Mouse (Mus musculus) heart, postnatal 14 days (tissue): ENCODE measurements around the gene Hccs. TPM values are rescaled to one million over a fixed set of nuclear protein-coding genes. Genes with fewer than 3 reads are reported as not detected.
"Not testable (repeated sequence)": the region's sequence is repeated elsewhere in the genome, so short reads cannot be mapped to it uniquely, and the experiment has no call there.

Source experiments
- DNase-seq, 2 experiments: peaks; one replicate each; pipeline ENCODE4 v3.0.0; 2021 to 2022
- intact Hi-C: fragments of 180-260 bp; cut with DNase I; formaldehyde crosslinking; loops from one replicate; pipeline ENCODE4 v1.15.1; 2025
- long read RNA-seq, 2 experiments: library from polyadenylated mRNA; stranded (forward); transcript quantifications; one replicate each; pipeline ENCODE4 v2.0.0; 2021
- total RNA-seq, 2 experiments: library from RNA; stranded (reverse); gene quantifications; 2 replicates each; pipeline ENCODE4 v1.2.3; 2021

Hccs gene
- 10 to 100 TPM; 74.4 to 78.1 TPM for total RNA-seq
- long read RNA-seq, experiment 1, transcript Hccs-202 (7 exons, 2,473 nt) = minor isoform, 101 of 233 reads
- long read RNA-seq, experiment 1, transcript Hccs-201 (7 exons, 2,320 nt) = major isoform, 105 of 233 reads
- long read RNA-seq, experiment 1, partial matches to known transcripts = 3 of 233 reads
- long read RNA-seq, experiment 1, other reads (novel, unspliced or antisense) = 24 of 233 reads
- long read RNA-seq, experiment 2, transcript Hccs-202 (7 exons, 2,473 nt) = major isoform, 127 of 245 reads
- long read RNA-seq, experiment 2, transcript Hccs-201 (7 exons, 2,320 nt) = minor isoform, 96 of 245 reads
- long read RNA-seq, experiment 2, partial matches to known transcripts = 4 of 245 reads
- long read RNA-seq, experiment 2, other reads (novel, unspliced or antisense) = 18 of 245 reads

DNA sequence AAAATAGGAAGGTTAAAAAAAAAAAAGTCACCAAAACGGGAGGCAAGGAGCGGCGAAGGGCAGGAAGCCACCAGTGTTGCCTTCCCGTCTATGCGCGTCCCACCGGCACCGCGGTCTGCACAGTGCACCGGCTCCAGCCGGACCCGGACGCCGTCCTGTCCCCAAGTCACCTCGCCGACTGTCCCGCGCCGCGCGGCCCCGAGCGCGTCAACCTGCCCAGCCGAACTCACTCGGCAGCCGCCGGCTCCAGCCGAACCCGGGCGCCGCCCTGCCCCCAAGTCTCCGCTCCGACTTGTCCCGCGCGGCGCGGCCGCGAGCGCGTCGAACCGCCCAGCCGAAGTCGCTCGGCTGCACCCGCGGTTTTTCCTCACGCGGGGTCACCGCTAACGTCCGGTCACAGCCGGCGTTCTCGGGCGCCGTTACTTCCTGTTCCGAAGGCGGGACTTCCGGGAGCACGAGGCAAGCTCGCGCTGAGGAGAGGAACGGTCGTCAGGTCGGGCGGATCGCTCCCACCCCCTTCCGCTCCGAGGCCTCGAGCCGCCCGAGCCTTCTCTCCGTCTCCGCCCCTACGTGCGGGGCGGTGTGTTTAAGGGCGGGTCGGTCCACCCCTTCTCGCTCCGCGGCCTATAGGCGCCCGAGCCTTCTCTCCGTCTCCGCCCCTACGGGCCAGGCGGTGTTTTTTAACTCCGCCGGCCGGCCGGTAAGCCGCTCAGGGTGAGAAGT lies at the start of gene Hccs:
TSS of gene Hccs (minus strand) at position 428 of the 723 bp plus-strand sequence.
- peak; percentile 88 to 89 for DNase-seq
- intact Hi-C loops = no loop called here

DNA sequence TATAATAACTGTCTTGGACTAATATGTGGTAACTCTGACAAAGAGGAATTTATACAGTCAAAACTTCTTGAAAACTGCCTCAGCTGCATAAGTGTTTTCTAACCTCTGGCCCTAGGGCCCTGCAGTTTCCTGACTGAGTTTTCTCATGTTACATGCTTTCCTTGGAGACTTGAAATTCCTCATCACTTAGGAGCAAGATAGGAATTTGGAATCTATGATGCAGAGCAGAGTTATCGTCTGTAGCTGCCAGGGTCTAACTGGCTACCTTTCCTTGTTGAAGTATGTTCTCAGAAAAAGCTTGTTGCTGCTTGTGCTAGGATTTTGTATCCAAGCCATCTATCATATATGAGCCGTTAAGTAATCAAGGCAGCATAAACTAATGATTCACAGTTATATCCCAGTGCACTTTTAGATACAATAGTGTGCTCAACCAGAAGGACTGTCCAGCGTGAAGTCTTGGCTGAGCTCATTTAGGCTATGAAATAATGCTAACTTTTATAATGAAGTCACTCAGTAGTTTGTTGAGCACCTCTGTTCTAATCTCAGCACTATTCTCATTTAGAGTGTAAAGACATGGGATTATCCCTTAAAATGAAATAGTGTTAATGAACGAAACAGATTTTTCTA lies 37.1 kb upstream of the Hccs start:
- intact Hi-C loops = no loop called here
- DNase-seq = no peak

DNA sequence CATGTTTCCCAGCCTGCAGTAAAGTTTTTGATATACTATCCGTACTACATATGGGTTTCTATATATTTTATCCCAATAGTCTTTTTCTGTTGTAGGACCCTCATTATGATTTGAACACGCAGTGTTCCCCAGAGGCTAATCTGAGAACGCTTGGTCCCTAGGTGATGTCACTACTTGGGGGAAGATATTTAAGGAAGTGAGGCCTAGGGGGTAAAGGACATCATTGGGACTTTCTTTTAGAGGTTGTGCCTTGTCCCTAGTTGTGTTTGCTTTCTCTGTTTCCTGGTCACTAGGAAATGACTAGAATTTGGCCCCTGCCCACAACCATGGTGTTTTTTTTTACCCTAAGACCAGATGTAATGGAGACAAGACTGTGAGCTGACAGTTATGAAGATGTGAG lies 18.0 kb upstream of the Hccs start:
- no peak for DNase-seq
- intact Hi-C loops = no loop called here

DNA sequence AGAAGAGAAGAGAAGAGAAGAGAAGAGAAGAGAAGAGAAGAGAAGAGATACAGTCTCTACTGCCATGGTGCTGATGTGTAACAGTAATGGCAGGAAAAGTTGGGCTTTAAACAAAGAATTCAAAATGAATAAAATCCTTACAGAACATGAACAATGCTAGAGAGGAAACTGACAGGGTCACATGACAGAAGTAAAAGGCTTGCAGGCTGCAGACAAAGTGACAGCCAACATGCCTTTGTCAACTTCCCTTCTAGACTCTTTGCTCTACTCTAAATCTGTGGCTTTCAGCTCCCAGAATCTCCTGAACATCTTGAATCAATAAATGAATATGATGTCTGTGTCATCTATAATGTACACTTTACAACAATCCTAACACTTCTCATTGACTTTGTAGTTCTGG lies 17.4 kb upstream of the Hccs start:
- intact Hi-C loops = no loop called here
- DNase-seq = no peak

DNA sequence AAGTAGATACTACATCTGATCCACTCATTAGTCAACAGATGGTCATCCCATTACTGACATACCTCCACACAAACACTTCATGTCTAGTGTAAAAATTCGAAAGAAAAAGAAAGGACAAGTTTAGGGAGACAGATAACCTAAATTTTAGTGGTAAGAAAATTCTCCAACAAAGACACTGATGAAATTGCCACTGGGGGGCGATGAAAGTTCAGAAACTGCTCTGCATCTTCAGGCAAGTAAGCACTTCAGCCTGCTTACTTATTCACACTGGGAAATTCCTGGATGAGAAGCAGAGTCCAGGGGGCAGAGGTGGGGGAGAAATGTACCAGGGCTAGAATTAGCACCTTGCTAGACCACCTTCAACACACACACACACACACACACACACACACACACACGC lies 12.1 kb upstream of the Hccs start:
- peak; percentile 26 to 61 for DNase-seq
- intact Hi-C loops = no loop called here

DNA sequence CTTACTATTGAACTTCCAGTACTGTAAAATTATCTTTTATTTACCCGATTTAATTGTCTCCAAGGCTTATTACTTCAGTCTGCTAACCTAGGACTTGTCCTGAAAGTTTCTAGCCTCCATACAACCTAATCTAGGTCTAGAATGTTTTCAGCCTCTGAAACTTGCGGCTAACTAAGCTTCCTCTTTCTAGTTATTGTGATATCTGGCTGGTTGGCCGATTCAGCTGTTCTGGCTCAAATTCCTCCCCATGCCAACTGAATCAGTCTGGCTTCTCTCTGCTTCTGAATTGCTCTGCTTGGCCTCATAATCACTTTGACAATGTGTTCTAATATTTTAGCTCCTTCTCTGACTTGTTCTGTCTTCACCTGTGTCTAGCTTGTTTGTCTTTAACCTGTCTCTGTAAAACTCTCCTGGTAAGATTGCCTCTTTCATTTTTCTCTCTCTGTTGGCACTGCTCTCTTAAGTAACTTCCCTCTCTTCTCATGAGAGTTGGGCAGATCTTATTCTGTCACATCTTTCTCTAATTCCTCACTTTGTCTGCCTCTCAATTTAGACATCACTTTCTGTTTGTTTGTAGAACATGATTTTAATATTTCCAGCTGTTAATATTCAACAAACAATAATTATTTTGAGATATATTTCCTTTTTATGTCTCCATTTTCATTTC lies 5.9 kb upstream of the Hccs start:
- DNase-seq = no peak
- intact Hi-C loops = no loop called here

DNA sequence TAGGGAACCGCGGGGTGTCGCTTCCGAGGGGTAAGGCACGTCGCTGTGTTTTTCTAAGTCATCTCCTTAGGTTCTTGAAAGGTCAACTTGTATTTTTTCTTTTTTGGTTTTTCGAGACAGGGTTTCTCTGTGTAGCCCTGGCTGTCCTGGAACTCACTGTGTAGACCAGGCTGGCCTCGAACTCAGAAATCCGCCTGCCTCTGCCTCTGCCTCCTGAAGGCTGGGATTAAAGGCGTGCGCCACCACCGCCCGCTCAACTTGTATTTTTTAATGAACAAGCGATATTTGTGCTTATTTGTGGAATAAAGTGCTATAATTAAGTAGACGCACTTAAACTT lies 465 bp upstream of the Hccs start:
- DNase-seq, intact Hi-C loops: not testable (repeated sequence)

DNA sequence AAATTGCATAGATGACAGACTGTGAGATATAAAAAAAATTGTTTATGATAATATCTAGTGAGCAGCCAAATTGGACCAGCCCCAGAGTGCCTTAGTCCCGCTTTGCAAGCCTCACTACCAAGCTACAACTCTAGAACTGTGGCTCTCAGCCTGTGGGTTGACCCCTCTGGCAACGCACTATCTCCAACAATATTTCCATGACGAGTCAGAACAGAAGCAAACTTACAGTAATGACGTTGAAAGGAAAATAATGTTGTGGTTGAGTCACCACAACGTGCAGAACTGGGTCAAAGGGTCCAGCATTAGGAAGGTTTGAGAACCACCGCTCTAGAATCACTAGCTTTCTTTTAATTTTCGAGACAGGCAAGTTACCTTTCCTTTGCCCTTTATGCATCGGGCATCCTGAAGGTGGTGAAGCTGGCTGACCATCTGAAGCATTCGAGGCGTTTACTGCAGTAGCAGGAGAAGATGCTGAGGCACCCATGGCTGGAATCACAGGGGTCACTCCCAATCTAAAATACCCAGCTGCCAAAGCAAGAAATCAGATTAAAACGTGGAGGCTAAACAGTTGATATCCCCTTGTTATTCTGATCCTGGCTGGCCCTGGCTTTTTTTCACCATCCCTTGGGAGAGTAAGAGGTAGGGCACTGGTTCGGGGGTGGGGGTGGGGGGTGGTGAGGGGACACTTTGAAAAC lies 959 bp downstream of the Hccs start:
- intact Hi-C loops = no loop called here
- no peak for DNase-seq

DNA sequence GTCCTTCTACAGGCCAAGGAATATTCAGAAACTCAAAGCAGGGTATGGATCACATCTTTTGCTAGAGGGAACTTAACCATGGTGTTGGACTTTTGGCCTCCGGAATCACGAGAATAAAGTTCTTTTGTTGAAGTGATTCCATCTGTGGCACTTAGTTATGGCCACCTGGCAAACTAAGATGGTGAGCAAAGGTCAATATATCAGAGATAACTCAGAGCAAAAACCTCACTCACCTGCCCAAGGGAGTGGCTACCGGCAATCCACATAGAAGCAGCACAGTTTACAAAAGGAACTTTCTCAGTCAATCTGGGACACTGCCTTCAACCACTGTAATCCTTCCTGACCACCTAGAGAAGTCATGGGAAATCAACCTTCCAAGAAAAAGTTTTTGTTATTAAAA lies 11.6 kb downstream of the Hccs start:
- intact Hi-C loops = loop anchor here (10.0 kb wide), 1 partner anchor 634 kb away; the partner anchor contains the start of gene Msl3
- no peak for DNase-seq

DNA sequence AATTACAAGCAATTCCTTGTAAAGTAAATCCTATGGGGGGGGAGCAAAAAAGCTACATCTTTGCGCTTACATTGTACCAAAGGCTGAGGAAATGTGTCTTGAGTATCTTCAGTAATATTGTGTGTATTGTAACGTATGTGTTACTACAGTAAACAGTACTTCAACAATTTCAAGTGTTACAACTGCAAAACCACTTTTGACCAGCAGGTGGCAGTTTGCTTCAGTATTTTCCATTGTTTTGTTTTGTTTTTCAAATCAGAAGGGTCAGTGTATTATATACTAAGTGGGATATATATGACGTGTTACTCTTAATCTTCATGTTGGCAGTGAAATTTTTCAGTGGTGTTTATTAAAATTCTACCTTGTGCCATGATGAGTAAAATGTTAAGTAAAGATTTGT lies 16.2 kb downstream of the Hccs start:
- peak; percentile 23 to 53 for DNase-seq
- intact Hi-C loops = loop anchor here (10.0 kb wide), 1 partner anchor 629 kb away; the partner anchor contains the start of gene Msl3

DNA sequence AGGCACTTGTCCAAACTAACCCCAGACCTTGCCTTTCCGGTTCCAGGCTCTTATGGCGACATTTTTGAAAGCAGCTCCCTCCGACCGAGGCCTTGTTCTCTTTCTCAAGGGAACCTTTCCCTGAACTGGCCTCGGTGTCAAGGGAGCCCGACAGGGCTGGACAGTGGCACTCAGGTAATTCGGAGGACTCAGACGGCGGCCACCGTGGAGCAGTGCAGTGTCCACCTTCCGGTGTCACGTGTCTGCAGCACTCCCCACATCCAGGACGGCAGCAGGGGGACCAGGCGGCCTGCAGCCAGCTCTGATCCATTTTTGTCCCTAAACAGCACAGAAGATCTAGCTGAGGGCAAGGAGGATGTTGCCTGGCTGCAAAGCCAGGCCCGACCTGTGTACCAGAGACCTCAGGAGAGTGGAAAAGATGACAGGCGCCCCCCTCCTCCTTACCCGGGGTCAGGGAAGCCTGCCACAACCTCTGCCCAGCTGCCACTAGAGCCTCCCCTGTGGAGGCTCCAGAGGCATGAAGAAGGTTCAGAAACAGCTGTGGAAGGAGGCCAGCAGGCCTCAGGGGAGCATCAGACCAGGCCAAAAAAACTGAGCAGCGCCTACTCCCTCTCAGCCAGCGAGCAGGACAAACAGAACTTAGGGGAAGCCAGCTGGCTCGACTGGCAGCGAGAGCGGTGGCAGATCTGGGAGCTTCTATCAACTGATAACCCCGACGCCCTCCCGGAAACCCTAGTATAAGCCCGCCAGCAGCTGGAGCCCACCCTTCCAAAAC lies 17.7 kb downstream of the Hccs start:
- DNase-seq = peak; percentile 38 to 64
- intact Hi-C loops = loop anchor here (10.0 kb wide), 1 partner anchor 628 kb away; the partner anchor contains the start of gene Msl3

DNA sequence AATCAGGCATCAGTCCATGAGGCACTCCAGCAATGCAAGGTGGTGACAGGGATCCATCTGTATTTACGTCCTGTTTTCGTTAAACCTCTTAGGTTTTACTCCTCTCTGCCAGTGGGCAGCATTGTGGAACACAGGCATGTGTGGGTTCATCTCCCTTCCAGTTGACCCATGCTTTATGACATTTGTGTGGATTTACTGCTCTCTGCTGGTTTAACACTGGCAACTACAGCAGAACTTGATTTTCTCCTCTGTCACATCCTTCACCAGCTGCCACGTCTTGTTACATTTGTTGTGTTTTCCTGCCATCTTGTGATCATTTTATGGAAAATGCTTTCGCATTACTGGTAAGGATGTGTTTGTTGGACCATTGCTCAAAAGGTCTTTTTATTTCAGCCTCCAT lies 20.6 kb downstream of the Hccs start:
- intact Hi-C loops = loop anchor here (1.0 to 5.0 kb wide), 2 partner anchors 262 to 361 kb away; no protein-coding TSS in a partner anchor
- DNase-seq = no peak

DNA sequence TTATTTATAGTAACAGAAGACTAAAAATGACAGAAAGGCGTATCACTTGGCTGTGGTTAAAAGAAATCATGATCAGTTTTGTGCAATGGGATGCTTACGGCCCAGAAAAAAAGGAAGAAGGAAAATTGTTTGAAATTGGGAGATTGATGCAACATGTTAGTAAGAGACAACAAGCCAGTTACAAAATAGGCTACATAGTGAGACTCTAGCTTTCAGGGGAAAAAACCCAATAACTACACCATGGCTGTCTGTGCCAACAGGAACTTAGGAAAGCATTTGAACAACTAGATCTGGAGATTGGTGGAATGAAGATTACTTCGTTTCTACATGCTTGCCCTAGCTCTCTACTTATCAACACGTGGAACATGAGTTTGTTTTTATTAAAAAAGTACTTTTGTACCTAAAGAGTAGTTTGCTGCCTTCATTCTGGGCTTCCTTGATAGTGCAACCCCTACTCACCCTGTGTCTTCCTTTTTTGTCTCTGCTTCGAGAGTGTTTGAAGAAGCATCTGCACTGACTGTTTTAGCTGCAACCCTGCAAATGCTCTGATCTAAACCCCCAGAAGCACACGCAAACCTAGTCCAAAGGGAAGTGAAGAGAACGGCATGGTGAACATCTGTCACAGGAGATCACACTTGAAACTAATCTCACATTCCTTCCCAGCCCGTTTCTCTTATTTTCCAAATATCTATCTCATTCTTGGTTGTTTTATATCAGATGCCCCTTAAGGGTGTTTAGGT lies 56.6 kb downstream of the Hccs start:
- intact Hi-C loops = no loop called here
- DNase-seq = no peak

DNA sequence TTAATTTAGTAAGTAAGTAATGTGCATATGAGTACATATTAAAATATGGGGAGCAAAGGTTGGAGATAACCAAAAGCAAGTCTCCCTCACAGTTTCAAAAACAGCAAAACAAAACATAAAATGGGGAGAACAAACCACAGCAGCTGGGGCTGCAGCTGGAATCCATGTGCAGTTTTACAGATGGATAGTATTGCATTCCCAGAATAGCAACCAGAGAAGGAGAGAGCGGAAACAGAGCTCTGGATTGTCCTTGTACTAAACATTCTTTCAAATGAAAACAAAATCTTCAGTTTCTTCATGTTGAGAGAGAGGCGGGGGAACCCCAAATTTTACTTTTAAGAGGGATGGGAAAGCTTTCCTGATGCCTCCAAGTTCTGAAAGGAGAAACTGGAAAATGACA lies 58.0 kb downstream of the Hccs start:
- intact Hi-C loops = no loop called here
- DNase-seq = peak in 1 of 2 experiments; percentile 3

DNA sequence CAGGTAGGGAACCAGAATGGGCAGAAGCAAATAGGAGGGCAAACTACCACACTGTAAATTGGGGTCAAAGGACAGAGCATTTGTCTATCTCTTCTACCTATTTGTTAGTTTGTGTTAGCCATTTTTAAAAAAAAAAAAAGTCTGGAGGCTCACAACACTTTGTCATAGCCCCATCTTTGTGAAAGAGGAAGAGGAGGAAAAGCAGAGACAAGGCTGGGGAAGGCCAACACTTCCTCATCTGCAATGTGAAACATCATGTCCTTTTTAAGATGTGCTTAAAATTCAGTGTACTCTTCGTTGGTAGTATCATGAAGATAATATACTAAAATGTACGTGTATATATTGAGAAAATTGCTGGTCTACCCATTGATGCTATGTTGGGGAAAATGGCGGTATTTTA lies 59.1 kb downstream of the Hccs start:
- intact Hi-C loops = no loop called here
- no peak for DNase-seq

DNA sequence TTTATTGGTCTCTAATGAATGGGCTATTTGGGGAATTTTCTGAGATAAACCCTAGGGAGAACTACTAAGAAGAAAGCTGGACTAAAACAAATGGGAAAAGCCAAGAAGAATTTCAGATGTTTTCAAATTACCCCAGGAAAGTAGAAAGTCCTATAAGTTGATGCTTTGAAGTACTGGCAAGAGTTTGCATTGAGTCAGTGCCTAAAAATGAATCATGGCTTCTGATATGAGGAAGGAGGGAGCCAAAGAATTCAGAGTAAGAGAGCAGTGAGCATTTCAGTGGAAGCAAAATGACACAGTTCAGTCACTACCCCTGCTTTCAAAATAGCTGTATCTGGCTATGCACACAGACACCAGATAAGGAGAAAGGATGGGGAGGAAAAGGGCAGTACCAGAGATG lies 63.4 kb downstream of the Hccs start:
- no peak for DNase-seq
- intact Hi-C loops = no loop called here

DNA sequence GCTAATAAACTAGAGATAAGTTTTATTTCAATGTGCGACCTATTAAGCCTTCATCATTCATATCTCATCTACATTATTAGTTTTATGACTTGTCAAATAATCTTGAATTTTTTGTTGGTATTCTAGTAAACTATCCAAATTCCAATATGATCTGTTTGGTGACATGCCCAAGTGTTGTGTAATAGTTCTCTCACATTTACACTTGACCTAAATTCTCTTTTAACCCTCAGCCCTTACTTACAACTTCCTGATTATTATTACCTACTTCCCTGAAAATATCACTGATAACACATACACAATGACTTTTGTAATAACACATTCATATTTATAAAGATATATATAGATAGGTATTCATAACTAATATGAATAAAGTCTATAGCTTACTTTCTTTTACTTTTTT lies 64.3 kb downstream of the Hccs start:
- intact Hi-C loops = no loop called here

DNA sequence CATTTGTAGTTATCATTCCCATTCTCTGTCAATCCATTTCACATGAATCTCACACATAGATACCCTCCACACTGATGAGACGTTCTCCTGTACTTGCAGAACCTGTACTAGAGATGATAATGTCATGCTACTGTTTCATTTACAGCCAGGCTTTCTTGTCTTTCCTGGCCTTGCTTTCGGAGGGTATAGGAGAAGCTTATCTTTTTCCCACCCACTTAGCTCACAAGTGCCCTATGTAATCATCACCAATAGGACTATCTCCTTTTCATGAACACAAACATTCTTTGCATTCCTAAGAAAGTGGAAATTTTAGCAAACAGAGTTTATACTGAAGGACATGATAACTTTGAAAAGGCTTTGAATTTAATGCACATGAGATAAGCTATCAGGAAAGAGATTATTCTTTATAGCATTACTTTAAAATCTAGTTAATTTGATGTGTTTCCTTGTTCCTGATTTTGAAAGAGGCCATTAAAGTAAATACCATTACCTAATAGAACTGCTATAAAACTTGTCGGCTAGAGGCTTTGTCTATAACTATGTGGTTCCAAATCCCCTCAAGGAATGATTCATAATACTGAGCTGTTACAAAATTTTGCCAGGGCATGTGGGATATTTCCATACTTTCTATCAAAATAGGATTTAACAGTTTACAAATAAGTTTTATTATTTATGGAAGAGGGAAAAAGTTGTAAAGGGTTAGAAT lies 97.7 kb downstream of the Hccs start:
- intact Hi-C loops = no loop called here
- no peak for DNase-seq

More for the DNA sequence above, 64.3 kb downstream of the Hccs start:
- DNase-seq = no peak
